Mouse (Mus musculus): Measurements from ENCODE around the gene Gm20721.

DNA sequence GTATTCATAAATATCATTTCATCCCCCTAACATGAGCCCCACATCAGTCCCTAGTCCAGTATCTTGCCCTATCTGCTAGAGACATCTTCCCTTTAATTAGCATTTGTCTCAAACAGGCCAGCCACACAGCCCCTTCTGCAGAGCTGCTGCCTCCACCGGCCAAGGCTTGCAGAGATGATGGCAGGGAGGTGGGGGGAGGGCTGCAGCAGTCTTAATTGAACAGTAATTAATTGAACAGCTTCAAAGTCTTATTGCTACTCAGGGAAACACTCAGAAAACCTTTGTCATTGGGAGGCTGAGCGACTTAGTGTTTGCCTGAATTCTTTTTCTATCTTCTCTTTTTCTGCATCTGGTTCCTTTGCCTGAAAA, 54.9 kb downstream of the Gm20721 start:
- TF ChIP-seq POLR2A (IDR thresholded peaks at IDR 0.05; ENCODE audit: insufficient read depth, low read length), result no peak
- TF ChIP-seq EP300 (IDR thresholded peaks at IDR 0.05; ENCODE audit: insufficient read depth, low read depth, low read length), result no peak

Data from ES-Bruce4 (cell line).